Mouse (Mus musculus) gastrocnemius, adult 8-10 months (tissue): ENCODE results near the gene Urb2. TPM values are rescaled to one million over a fixed set of nuclear protein-coding genes. Genes with fewer than 3 reads are reported as not detected.

Experiments used
- DNase-seq, 2 experiments: peaks; one replicate each; pipeline ENCODE4 v3.0.0; 2022; ENCODE audit warnings: low spot score in 2 of 2
- microRNA-seq: library from miRNA; unstranded; fragments of <30 nt; microRNA quantifications from one replicate; pipeline ENCODE4 v1.2.0, GENCODE M21; 2022
- total RNA-seq, 4 experiments: library from RNA; stranded (reverse); gene quantifications; 2 replicates each; pipeline ENCODE4 v1.2.4; 2022

Gene Urb2
- total RNA-seq, 4 experiments from 2014 or later: 5.7 to 7.4 (median 6.5) TPM

GRCm38 (mm10) chr8:124076416-124076815 is 55.1 kb downstream of the Urb2 start:
- DNase-seq: no peak

GRCm38 (mm10) chr8:124077377-124077776 is 56.1 kb downstream of the Urb2 start:
- no peak for DNase-seq

DNA sequence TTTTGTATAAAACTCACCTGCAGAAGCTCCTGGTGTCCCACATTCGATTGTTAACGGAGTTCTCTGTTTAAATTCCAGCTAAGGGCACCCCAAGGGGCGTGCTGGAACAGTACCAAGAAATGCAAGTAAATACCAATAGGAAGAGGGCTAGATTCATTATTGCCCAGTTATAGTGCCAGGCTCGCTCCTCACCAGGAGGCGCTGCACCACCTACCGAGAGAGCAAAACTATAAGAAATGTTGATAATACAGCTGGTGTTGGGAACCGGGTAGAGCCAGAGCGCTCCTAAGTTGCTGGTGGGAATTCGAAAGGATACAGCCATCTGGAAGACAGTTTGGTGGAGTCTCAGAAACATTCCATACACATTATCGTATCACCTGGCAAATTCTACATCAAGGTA is 56.7 kb downstream of the Urb2 start:
- DNase-seq: no peak

- no peak for DNase-seq
These were observed 57.7 kb downstream of the Urb2 start for GRCm38 (mm10) chr8:124078969-124079368.

DNA sequence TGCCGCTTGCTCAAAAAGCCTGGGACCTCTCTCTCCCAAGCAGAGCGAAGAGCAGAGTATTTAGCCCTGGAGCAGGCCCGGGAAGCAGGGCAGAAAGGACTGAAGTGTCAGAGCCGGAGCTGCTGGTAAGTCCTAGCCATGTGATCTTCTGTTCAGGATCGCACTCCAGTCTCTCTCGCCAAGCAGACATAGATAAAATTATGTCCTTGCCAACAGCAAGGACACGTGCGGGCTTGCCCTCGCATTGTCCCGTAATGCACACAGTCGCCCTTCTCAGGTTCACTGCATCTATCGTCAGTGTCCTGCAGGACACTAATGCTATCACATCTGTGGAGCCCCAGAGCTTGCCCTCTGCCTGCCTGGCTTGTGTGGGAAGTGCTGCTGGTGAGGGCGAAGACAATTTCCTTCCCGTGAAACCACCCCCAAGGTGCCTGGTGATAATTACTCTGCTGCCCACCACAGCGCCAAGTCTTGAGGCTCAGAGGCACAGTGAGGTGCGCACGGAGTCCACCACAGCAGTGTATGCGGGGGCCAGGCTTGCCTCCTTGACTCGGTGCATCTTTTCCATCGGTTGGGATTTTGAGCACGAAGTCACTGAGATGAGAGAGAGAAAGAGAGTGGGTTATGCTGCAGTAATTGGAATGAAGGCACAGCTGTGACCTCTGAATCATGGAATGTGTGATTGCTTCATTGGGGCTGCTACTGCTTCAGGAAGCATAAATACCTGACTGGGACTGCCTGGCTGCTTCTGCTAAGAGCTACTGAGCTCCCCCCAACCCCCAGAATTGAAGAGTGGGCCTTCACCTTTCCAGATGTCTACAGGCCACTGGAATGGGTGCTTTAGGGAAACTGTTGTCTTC is 59.4 kb downstream of the Urb2 start:
- no peak for DNase-seq

DNA sequence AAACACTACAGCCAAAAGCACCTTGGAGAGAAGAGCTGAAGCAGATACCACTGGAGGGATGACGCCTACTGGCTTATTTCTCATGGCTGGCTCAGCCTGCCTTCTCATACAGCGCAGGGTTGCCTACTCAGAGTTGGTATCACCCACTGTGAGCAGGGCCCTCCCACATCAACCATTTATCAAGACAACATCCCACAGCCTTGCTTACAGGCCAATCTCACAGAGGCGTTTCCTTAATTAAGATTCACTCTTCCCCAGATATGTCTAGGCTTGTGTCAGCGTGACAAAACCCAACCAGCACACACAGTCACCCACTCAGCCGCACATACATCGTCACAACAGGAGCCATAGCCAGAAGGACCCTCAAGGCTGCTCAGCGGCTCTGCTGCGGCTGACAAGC is 61.3 kb downstream of the Urb2 start:
- DNase-seq: no peak

- DNase-seq: no peak
These were observed 62.3 kb downstream of the Urb2 start for GRCm38 (mm10) chr8:124083611-124084010.

GRCm38 (mm10) chr8:124085668-124086067 is 64.4 kb downstream of the Urb2 start:
- no peak for DNase-seq

GRCm38 (mm10) chr8:124088092-124088613 is 66.8 kb downstream of the Urb2 start:
- no peak for DNase-seq

- DNase-seq: no peak
These were observed 67.7 kb downstream of the Urb2 start for GRCm38 (mm10) chr8:124089016-124089415.

GRCm38 (mm10) chr8:124090473-124090872 is 69.2 kb downstream of the Urb2 start:
- no peak for DNase-seq

Small RNA genes within 50 kb of the gene (microRNA-seq; reads per million reads assigned to microRNA genes)
- not detected for gene Mir1967

Other genes starting within 250 kb of the Urb2 start
- gene Rab4a, start 215.5 kb upstream of the Urb2 start, total RNA-seq: 10 to 100 TPM; 13.3 to 17.1 (median 15.3) TPM
- under 1 TPM; 0.22 to 0.51 (median 0.28) TPM for gene Ccsap, start 161.3 kb upstream of the Urb2 start, total RNA-seq
- over 10,000 TPM; 41,837 to 48,547 (median 43,671) TPM for gene Acta1, start 126.8 kb upstream of the Urb2 start, total RNA-seq
- gene Nup133, start 72.2 kb upstream of the Urb2 start, total RNA-seq: 10 to 100 TPM in 2 of 4 experiments, 1 to 10 TPM in 2; 8.2 to 13.3 (median 11.2) TPM
- gene Abcb10, start 38.4 kb upstream of the Urb2 start, total RNA-seq: 10 to 100 TPM; 17.4 to 19.4 (median 18.9) TPM
- 10 to 100 TPM; 13.0 to 16.3 (median 14.8) TPM for gene Taf5l, start 111 bp upstream of the Urb2 start, total RNA-seq
- gene Galnt2, start 209.9 kb downstream of the Urb2 start, total RNA-seq: 10 to 100 TPM; 43.1 to 54.1 (median 49.5) TPM